Mouse (Mus musculus) B cell, adult 62 days (primary cell): ENCODE data around the gene Vmn2r47. TPM values are rescaled to one million over a fixed set of nuclear protein-coding genes. Genes with fewer than 3 reads are reported as not detected.

Experiments used
- total RNA-seq: library from RNA; stranded (reverse); gene quantifications from 4 replicates; pipeline ENCODE4 v1.2.4, GENCODE M21; 2023

Gene Vmn2r47
- total RNA-seq, result not detected in 4 replicates

GRCm38 (mm10) chr7:9841225-9841624 lies at the start of gene Vmn2r47:
Gene Vmn2r47, minus strand, starts transcription at chr7:9841325.

GRCm38 (mm10) chr7:9770471-9770870 lies 70.7 kb downstream of the Vmn2r47 start, which contains the start of gene Vmn2r46:
Gene Vmn2r46, minus strand, starts transcription at chr7:9770571.

Other genes with a start within 250 kb of the Vmn2r47 start
- gene Vmn2r46, start 70.8 kb downstream of the Vmn2r47 start, total RNA-seq, result not detected in 4 replicates
- not detected in 4 replicates for gene Vmn2r48, start 112.3 kb upstream of the Vmn2r47 start, total RNA-seq
- not detected in 4 replicates for gene Vmn2r49, start 150.9 kb upstream of the Vmn2r47 start, total RNA-seq
- gene Vmn2r50, start 212.0 kb upstream of the Vmn2r47 start, total RNA-seq, result not detected in 4 replicates